Mouse (Mus musculus): ENCODE data around the gene Erbb3. TPM values are rescaled to one million over a fixed set of nuclear protein-coding genes. Genes with fewer than 3 reads are reported as not detected.
"Not testable (repeated sequence)": the region's sequence is repeated elsewhere in the genome, so short reads cannot be mapped to it uniquely, and the experiment has no call there.

Gene Erbb3
- total and polyA plus RNA-seq, 2 experiments from 2014 or later: 0.41 to 1.3 TPM

DNA sequence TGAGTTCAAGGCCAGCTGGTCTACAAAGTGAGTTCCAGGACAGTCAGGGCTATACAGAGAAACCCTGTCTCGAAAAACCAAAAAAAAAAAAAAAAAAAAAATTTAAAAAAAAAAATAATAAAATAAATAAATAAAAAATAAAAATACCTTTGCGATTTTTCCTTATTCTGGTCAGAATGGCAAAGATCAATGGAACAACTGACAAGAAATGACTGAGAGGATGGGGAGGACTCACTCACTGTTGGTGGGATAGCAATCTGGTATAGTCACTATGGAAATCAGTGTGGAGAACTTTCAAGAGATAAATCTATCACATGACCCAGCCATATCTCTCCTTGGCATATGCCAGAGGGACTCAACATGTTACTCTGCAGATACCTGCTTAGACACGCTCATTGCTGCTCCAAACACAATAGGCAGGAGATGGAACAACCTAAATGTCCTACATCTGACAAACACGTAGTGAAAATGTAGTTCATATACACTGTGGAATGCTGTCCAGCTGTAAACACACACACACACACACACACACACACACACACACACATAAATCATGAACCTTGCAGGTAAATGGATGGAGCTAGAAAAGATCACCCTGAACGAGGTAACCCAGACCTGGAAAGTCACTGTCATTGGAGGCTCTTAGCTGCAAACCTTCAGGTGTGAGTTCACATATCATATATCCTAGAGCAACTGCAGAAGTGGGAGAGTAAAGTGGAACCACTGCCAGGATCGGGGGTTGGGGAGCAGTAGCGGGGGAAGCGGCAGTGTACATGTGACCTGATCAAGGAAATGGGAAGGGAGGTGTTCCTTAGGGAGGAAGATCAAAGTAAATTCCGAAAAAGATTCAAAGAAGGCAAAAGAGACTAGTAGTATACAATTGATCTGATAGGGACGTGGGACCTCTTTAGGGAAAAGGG, 38.2 kb upstream of the Erbb3 start:
- Histone ChIP-seq H3K4me3 (ENCODE audit: low read depth, low read length) (no peak overlapping the region), H3K36me3 (ENCODE audit: insufficient read depth) (peaks cover 24% of the 10 kb centered on the region), H3K27me3 (ENCODE audit: insufficient read depth, low read length) (no peaks in the 10 kb centered on the region), H3K9me3 (ENCODE audit: low read length) (no peaks in the 10 kb centered on the region), H3K27ac (ENCODE audit: low read depth, low read length) (no peak overlapping the region), H3K4me1 (ENCODE audit: insufficient read depth) (0 out of 2 replicates have a peak, but pooled peaks cover 8% of the 10 kb centered on the region), H3K9ac (no peak overlapping the region), H3K4me2 (ENCODE audit: low read depth) (no peak overlapping the region)
- DNase-seq (no peak), ATAC-seq (no peak)
- no peak for TF ChIP-seq CTCF (IDR thresholded peaks at IDR 0.05; ENCODE audit: low read depth)
- 89% methylated on average over 10 of the region's 10 CpGs for WGBS

DNA sequence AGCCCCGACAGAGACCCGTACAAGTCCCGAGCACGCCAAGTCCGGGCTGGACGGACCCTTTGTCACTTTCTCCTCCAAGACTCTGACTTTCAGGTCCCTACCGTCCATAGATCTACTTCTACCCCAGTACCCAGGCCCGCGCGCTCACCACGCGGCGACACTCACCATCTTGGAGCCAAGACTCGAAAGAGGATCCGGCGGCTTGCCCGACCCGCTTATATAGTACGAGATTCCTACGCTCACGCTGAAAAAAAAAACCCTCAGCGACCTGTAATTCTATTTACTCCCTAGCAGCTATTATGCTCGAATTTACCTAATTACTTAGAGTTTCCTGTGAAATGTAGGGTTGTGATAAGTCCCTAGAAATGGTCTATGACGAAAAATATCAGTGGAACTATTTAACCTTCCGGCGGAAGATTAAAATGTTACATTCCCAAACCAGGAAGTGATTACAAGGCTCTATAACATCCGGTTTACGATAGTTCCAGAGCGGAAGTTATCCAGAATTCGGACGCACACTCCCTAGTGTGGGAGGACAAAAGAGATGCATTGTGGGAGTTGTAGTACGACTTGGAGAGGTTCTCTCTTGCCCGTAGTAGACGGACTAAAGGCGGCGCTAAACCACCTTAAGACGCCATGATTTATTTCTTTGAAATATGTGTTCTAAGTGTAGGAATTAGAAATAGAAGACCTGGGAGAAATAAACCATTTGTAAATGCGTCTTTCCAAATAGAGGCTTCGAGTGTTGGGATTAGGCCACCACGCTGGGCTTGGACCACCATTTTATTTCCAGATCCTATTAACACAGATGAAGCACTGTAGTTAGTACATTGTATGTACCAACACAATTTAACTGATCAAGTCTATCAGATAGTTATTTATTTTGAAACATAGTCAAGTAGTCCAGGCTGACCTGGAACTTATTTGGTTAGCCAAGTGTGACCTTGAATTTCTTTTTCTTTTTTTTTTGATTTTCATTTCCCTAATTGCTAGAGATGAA, 37.2 kb upstream of the Erbb3 start, which contains the start of gene Rps26:
Gene Rps26 (minus strand): TSS at position 437 of the 1,000 bp plus-strand sequence.
- peak; percentile 65 for TF ChIP-seq CTCF (IDR thresholded peaks at IDR 0.05; ENCODE audit: low read depth)
- Histone ChIP-seq H3K4me3 (ENCODE audit: low read depth, low read length) (peak within 1 kb of the TSS; percentile 57), H3K27me3 (ENCODE audit: insufficient read depth, low read length) (no peaks in the 10 kb centered on the region), H3K4me2 (ENCODE audit: low read depth) (peak within 1 kb of the TSS; percentile 76), H3K36me3 (ENCODE audit: insufficient read depth) (peaks cover 22% of the 10 kb centered on the region), H3K9ac (peak within 1 kb of the TSS; percentile 75), H3K27ac (ENCODE audit: low read depth, low read length) (peak within 1 kb of the TSS; percentile 78), H3K4me1 (ENCODE audit: insufficient read depth) (0 out of 2 replicates have a peak, but pooled peaks cover 8% of the 10 kb centered on the region), H3K9me3 (ENCODE audit: low read length) (no peaks in the 10 kb centered on the region)
- DNase-seq (peak; percentile 98), ATAC-seq (peak; percentile 98)
- WGBS: under 1% methylated on average over 40 of the region's 40 CpGs

DNA sequence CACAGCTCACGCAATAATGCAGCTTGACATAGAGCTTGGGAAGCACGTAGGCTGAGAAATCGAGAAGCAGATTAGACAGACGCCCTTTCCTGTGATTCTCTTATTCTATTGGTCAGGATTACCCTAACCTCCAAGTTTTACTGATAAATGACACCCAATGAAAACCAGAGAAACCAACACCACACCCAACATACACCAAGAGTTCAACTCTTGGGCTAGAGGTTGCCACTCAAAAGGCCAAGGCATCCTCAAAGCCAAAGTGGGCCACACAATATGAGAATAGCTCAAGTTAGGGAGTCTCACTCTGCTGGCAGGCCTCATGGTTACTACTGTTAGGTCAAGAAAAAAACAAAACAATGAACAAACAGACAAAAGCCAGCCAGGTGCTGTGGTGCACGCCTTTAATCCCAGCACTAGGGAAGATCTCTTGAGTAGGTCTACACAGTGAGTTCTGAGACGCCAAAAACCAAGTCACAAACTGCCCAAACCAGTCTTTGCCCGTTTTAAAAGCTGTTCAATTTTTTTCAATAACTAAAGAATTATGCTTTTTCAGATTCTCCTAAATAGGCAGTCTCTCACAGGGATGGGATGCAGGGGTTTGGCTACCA, 35.9 kb upstream of the Erbb3 start:
- Histone ChIP-seq H3K27ac (ENCODE audit: low read depth, low read length) (peak overlapping the region; percentile 78), H3K36me3 (ENCODE audit: insufficient read depth) (peaks cover 22% of the 10 kb centered on the region), H3K9me3 (ENCODE audit: low read length) (no peaks in the 10 kb centered on the region), H3K4me2 (ENCODE audit: low read depth) (peak overlapping the region; percentile 76), H3K4me1 (ENCODE audit: insufficient read depth) (0 out of 2 replicates have a peak, but pooled peaks cover 8% of the 10 kb centered on the region), H3K27me3 (ENCODE audit: insufficient read depth, low read length) (no peaks in the 10 kb centered on the region), H3K4me3 (ENCODE audit: low read depth, low read length) (peak overlapping the region; percentile 57), H3K9ac (peak overlapping the region; percentile 75)
- 44% methylated on average over 7 of the region's 7 CpGs for WGBS
- TF ChIP-seq CTCF (IDR thresholded peaks at IDR 0.05; ENCODE audit: low read depth): no peak
- ATAC-seq (no peak), DNase-seq (no peak)

DNA sequence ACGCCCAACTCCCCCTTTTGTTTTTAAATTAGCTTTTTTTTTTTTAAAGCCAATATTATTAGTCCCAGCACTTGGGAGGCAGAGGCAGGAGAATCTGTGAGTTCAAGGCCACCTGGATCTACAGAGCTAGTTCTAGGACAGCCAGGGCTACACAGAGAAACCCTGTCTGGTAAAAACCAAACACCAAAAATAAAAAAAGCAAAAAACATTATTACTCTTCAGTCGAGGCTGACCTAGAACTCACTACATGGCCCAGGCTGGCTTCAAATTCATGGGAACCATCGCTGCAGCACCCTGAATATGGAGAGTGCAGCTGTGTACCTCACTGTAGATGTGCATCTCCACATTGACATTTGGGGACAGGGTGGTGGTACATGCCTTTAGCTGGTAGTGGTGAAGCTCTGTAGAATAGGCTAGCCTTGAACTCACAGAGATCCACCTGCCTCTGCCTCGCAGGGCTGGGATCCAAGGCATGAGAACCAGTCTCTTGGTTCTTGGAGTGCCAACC, 33.7 kb upstream of the Erbb3 start:
- WGBS: 84% methylated on average over 3 of the region's 4 CpGs
- not testable (repeated sequence) for H3K4me3 ChIP-seq (ENCODE audit: low read depth, low read length); H3K4me2 ChIP-seq (ENCODE audit: low read depth); H3K27me3 ChIP-seq (ENCODE audit: insufficient read depth, low read length); H3K4me1 ChIP-seq (ENCODE audit: insufficient read depth); H3K9me3 ChIP-seq (ENCODE audit: low read length); ATAC-seq; H3K27ac ChIP-seq (ENCODE audit: low read depth, low read length); DNase-seq; H3K9ac ChIP-seq
- H3K36me3 ChIP-seq (ENCODE audit: insufficient read depth): peaks cover 22% of the 10 kb centered on the region

DNA sequence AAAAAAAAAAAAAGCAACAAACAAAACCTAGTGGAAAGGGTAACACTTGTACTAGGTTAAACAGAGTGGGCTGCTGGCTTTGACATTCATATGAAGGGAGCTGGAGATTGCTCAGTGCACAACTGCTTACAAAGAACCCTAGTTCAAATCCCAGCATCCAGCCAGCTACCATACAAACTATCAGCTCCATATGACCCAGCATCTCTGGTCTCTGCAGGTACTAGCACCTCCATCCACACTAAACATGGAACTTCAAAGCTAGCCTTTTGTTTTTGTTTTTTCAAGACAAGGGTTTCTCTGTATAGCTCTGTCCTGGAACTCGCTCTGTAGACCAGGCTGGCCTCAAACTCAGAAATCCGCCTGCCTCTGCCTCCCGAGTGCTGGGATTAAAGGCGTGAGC, 33.2 kb upstream of the Erbb3 start:
- Histone ChIP-seq H3K4me2 (ENCODE audit: low read depth) (no peak overlapping the region), H3K4me1 (ENCODE audit: insufficient read depth) (0 out of 2 replicates have a peak, but pooled peaks cover 8% of the 10 kb centered on the region), H3K9me3 (ENCODE audit: low read length) (no peaks in the 10 kb centered on the region), H3K9ac (no peak overlapping the region), H3K27ac (ENCODE audit: low read depth, low read length) (no peak overlapping the region), H3K4me3 (ENCODE audit: low read depth, low read length) (no peak overlapping the region), H3K27me3 (ENCODE audit: insufficient read depth, low read length) (no peaks in the 10 kb centered on the region), H3K36me3 (ENCODE audit: insufficient read depth) (peaks cover 22% of the 10 kb centered on the region)
- ATAC-seq (no peak), DNase-seq (no peak)
- no peak for TF ChIP-seq CTCF (IDR thresholded peaks at IDR 0.05; ENCODE audit: low read depth)
- WGBS: 82% methylated on average over 4 of the region's 4 CpGs

DNA sequence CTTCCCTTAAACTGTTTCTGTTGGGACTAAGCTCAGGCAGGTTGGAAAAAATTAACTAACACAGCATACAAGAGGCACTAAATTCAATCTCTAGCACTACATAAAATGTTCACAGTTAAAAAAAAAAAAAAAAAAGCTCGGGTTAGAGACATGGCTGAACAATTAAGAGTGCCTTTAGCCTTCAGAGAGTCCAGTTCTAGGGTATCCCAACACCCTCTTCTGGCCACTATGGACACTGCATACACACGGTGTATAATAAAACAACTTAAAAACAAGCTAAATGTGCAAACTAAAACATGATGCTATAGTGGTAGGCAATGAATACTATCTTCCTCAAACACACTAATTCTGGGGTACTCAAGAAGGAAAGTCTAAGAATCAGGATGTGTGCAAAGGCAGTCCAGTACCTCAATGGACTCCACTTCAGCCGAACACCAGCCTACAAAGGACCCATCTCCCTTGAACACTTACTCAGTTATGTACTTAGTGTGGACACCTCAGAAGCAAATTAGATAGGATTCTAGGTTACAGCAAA, 32.6 kb upstream of the Erbb3 start:
- peaks cover 22% of the 10 kb centered on the region for H3K36me3 ChIP-seq (ENCODE audit: insufficient read depth)
- ATAC-seq (no peak), DNase-seq (no peak)
- TF ChIP-seq CTCF (IDR thresholded peaks at IDR 0.05; ENCODE audit: low read depth): no peak
- no peak overlapping the region for H3K27ac ChIP-seq (ENCODE audit: low read depth, low read length)
- WGBS: 82% methylated on average over 3 of the region's 3 CpGs
- H3K9ac ChIP-seq: no peak overlapping the region
- no peaks in the 10 kb centered on the region for H3K9me3 ChIP-seq (ENCODE audit: low read length)
- H3K4me2 ChIP-seq (ENCODE audit: low read depth): no peak overlapping the region
- no peak overlapping the region for H3K4me3 ChIP-seq (ENCODE audit: low read depth, low read length)
- H3K27me3 ChIP-seq (ENCODE audit: insufficient read depth, low read length): no peaks in the 10 kb centered on the region
- 0 out of 2 replicates have a peak, but pooled peaks cover 8% of the 10 kb centered on the region for H3K4me1 ChIP-seq (ENCODE audit: insufficient read depth)

Measured in forebrain, postnatal 0 days (tissue).